In the genomic region with DNA sequence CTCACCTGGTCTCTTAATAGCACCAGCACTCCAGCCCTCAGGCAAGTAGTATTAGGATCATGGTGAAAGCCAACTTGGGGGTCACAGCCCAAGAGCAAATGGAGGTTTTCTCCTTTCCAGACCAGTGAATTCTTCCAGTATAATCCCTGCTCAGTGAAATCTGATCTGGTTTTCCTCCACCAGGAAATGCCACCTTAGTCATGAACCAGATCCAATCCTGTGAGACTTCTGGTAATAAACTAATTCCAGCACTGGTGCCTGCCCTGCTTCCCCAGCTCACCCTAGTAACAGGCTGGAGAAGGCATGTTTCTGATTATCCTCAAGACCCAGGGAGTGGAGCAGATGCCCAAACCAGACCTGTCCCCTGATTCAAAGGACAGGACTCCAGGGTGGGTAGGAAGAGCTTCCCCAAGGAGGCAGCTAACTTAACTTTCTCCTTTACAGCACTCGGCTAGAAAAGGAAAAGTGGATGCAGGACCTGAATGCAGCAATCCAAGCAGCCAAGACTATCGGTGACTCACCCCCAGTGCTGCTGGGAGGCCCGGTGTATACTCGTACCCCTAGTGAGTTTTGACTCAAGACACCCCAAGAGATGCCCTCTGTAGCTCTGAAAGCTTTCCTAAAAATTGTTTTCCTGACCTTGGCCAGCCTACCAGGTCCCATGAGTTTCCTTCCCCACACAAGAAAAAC, we compare ENCODE assay signal across 17 mouse cellular contexts. TPM values are rescaled to one million over a fixed set of nuclear protein-coding genes. Genes with fewer than 3 reads are reported as not detected.
DNase-seq lines count a peak whose midpoint lies in the region; ATAC-seq lines count a peak whose summit lies in the region.
"Had no signal": no experiment of that assay in that cellular context is flagged by ENCODE, and none has a peak within 500 bp of the region (broad histone marks: within the 10 kb centered on the region; RNA-seq: fewer than 3 reads in every experiment).

No protein-coding gene starts in this region.

- H3K4me2 ChIP-seq in embryonic facial prominence, embryonic 14.5 days (ENCODE audit: low read depth, low read length) = no peak overlapping the region
- H3K4me2 ChIP-seq in kidney, embryonic 14.5 days (replicated peaks; ENCODE audit: low read depth, low read length) = no peak overlapping the region
- H3K4me2 ChIP-seq: heart, embryonic 15.5 days; hindbrain, embryonic 13.5 days; lung, embryonic 14.5 days; midbrain, embryonic 13.5 days; neural tube, embryonic 12.5 days had no signal

- no peak overlapping the region for H3K27ac ChIP-seq in embryonic facial prominence, embryonic 14.5 days (replicated peaks; ENCODE audit: low read depth, low read length)
- H3K27ac ChIP-seq in kidney, embryonic 14.5 days (ENCODE audit: low read depth, low read length) = no peak overlapping the region
- H3K27ac ChIP-seq: heart, embryonic 15.5 days; hindbrain, embryonic 13.5 days; midbrain, embryonic 13.5 days; neural tube, embryonic 12.5 days had no signal

- H3K9me3 ChIP-seq in embryonic facial prominence, embryonic 14.5 days (ENCODE audit: control insufficient read depth, low read length) = no peaks in the 10 kb centered on the region
- no peaks in the 10 kb centered on the region for H3K9me3 ChIP-seq in kidney, embryonic 14.5 days (ENCODE audit: control insufficient read depth, low read length)
- H3K9me3 ChIP-seq: heart, embryonic 15.5 days; hindbrain, embryonic 13.5 days; midbrain, embryonic 13.5 days; neural tube, embryonic 12.5 days had no signal

- no peak overlapping the region for H3K4me3 ChIP-seq in embryonic facial prominence, embryonic 14.5 days (ENCODE audit: low read depth, low read length)
- no peak overlapping the region for H3K4me3 ChIP-seq in kidney, embryonic 14.5 days (ENCODE audit: low read length)
- H3K4me3 ChIP-seq: heart, embryonic 15.5 days; hindbrain, embryonic 13.5 days; midbrain, embryonic 13.5 days; neural tube, embryonic 12.5 days had no signal

- 0 out of 2 replicates have a peak, but pooled peaks cover 2% of the 10 kb centered on the region for H3K4me1 ChIP-seq in embryonic facial prominence, embryonic 14.5 days (ENCODE audit: control insufficient read depth, insufficient read depth, low read length)
- peaks cover 7% of the 10 kb centered on the region; the same call in 1 of the 2 replicates for H3K4me1 ChIP-seq in kidney, embryonic 14.5 days (ENCODE audit: control insufficient read depth, insufficient read depth, low read length)
- H3K4me1 ChIP-seq: hindbrain, embryonic 13.5 days; midbrain, embryonic 13.5 days; neural tube, embryonic 12.5 days had no signal

- H3K9ac ChIP-seq in embryonic facial prominence, embryonic 14.5 days (ENCODE audit: low read depth, low read length) = peak overlapping the region; percentile 6; the same call in 1 of the 2 replicates
- no peak overlapping the region for H3K9ac ChIP-seq in kidney, embryonic 14.5 days (ENCODE audit: low read depth, low read length)
- H3K9ac ChIP-seq: forebrain, postnatal 0 days; heart, embryonic 15.5 days; hindbrain, embryonic 13.5 days; lung, embryonic 14.5 days; midbrain, embryonic 13.5 days; neural tube, embryonic 12.5 days had no signal

- H3K36me3 ChIP-seq in embryonic facial prominence, embryonic 14.5 days (ENCODE audit: control insufficient read depth, insufficient read depth, low read length) = peaks cover 40% of the 10 kb centered on the region
- peaks cover 26% of the 10 kb centered on the region for H3K36me3 ChIP-seq in kidney, embryonic 14.5 days (ENCODE audit: control insufficient read depth, insufficient read depth, low read length)

- ATAC-seq in embryonic facial prominence, embryonic 14.5 days (ENCODE audit: low read depth) = peak; percentile 48; the same call in 1 of the 2 replicates
- ATAC-seq in kidney, embryonic 14.5 days (ENCODE audit: low FRiP score, low TSS enrichment) = peak; percentile 57

- H3K27me3 ChIP-seq in embryonic facial prominence, embryonic 14.5 days (replicated peaks; ENCODE audit: control insufficient read depth, insufficient read depth, low read length) = no peaks in the 10 kb centered on the region
- no peaks in the 10 kb centered on the region for H3K27me3 ChIP-seq in kidney, embryonic 14.5 days (ENCODE audit: control insufficient read depth, insufficient read depth, low read length)
- H3K27me3 ChIP-seq: CH12.LX; heart, embryonic 15.5 days; hindbrain, embryonic 13.5 days; midbrain, embryonic 13.5 days; neural tube, embryonic 12.5 days had no signal

- WGBS in embryonic facial prominence, embryonic 14.5 days = 71% methylated on average over 4 of the region's 4 CpGs
- 73% methylated on average over 4 of the region's 4 CpGs for whole genome bisulfite sequencing in kidney, embryonic 14.5 days

- DNase-seq in embryo, embryonic 10.5 days (ENCODE audit: low spot score) = peak; percentile 43
- no peak for DNase-seq in embryonic facial prominence, embryonic 14.5 days (ENCODE audit: low spot score)
- peak; percentile 30 for DNase-seq in mesoderm, embryonic 11.5 days (ENCODE audit: low read depth, low spot score)
- no peak for DNase-seq in adrenal gland, postnatal 14 days
- DNase-seq in lung, postnatal 25 days (ENCODE audit: low spot score) = no peak
- DNase-seq in ovary, adult 18-20 months (ENCODE audit: low spot score) = no peak
- DNase-seq: forebrain, postnatal 0 days; gastrocnemius, postnatal 36 days; layer of hippocampus, adult 9-11 months; left cerebral cortex, postnatal 4 days; lung, embryonic 14.5 days had no signal

RNA-seq across cellular contexts. Expression of gene Stk25, which starts 40.3 kb away (rescaled TPM):
- 190 and 200 TPM in 2 replicates for polyA plus RNA-seq in embryonic facial prominence, embryonic 14.5 days (2014; fragmentation: Nextera tagmentation; extraction: Ambion mirVana)
- 146 and 192 TPM in 2 replicates for polyA plus RNA-seq in kidney, embryonic 14.5 days (2014; fragmentation: Nextera tagmentation; extraction: Ambion mirVana)
- 101 and 103 TPM in 2 replicates for total RNA-seq in adrenal gland, postnatal 14 days (2021)

Comparison
In these comparisons a context has a peak if more than half of its experiments do, and no peak if none do; other contexts are left out.
1. DNase-seq: peak in embryo, embryonic 10.5 days (single experiment) and mesoderm, embryonic 11.5 days (single experiment); none in embryonic facial prominence, embryonic 14.5 days (single experiment), adrenal gland, postnatal 14 days (single experiment), lung, postnatal 25 days (single experiment) and ovary, adult 18-20 months (single experiment).